28 mouse cellular contexts compared by ENCODE assay signal in the genomic region with DNA sequence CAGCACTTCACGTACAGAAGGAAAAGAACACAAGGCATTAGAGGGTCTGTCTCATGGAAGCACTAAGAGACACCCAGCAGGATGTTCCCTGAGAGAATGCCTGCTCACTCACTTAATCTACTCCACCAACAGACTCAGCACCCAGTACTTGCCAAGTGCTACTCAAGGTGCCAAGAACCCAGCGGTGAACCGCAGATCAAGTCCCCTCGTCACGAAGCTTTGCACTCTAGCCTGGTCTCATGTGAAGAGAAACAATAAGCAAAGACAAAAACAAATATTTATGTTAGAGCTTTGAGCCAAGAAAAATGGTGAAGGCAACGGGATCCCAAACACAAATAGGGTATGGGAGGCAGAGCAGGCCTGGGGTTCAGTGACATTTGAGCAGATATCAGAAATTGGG. TPM values are rescaled to one million over a fixed set of nuclear protein-coding genes. Genes with fewer than 3 reads are reported as not detected.
DNase-seq lines count a peak whose midpoint lies in the region; ATAC-seq and TF ChIP-seq lines count a peak whose summit lies in the region.
"Had no signal": no experiment of that assay in that cellular context is flagged by ENCODE, and none has a peak within 500 bp of the region (broad histone marks: within the 10 kb centered on the region; RNA-seq: fewer than 3 reads in every experiment).

No protein-coding gene starts in this region.

- H3K36me3 ChIP-seq in kidney, embryonic 15.5 days: 0 out of 2 replicates have a peak, but pooled peaks cover 9% of the 10 kb centered on the region
- H3K36me3 ChIP-seq: neural tube, embryonic 15.5 days had no signal

- H3K27me3 ChIP-seq in kidney, embryonic 15.5 days: no peaks in the 10 kb centered on the region
- H3K27me3 ChIP-seq: CH12.LX; heart, embryonic 13.5 days; midbrain, embryonic 12.5 days; neural tube, embryonic 15.5 days had no signal

- no peak overlapping the region for H3K4me3 ChIP-seq in kidney, embryonic 15.5 days (replicated peaks)
- no peak overlapping the region for H3K4me3 ChIP-seq in lung, adult 2 months (replicated peaks; ENCODE audit: extremely low read depth, low read depth, low read length)
- H3K4me3 ChIP-seq in cortical plate, adult 2 months (ENCODE audit: insufficient read depth, low read length): no peak overlapping the region
- H3K4me3 ChIP-seq: forebrain, embryonic 10.5 days; heart, adult 2 months; heart, embryonic 13.5 days; limb, embryonic 10.5 days; midbrain, embryonic 12.5 days; neural tube, embryonic 15.5 days had no signal

- no peaks in the 10 kb centered on the region for H3K9me3 ChIP-seq in kidney, embryonic 15.5 days (replicated peaks)
- H3K9me3 ChIP-seq: forebrain, embryonic 10.5 days; G1E; heart, embryonic 13.5 days; limb, embryonic 10.5 days; midbrain, embryonic 12.5 days; neural tube, embryonic 15.5 days had no signal

- DNase-seq in kidney, postnatal 10 days: no peak
- DNase-seq in lung, postnatal 36 days: peak; percentile 19
- DNase-seq in lung, adult 2 months: no peak
- DNase-seq in embryo, embryonic 10.5 days (ENCODE audit: low spot score): no peak
- DNase-seq: adrenal gland, postnatal 14 days; B cell, adult 2 months; cerebellum, adult 11 months; forebrain, postnatal 0 days; gastrocnemius, postnatal 36 days; heart, adult 2 months; heart, postnatal 14 days; kidney, adult 9 months; kidney, postnatal 4 days; lung, embryonic 14.5 days; lung, postnatal 4 days; thymus, adult 2 months had no signal

- TF ChIP-seq POLR2A in lung, adult 2 months (IDR thresholded peaks at IDR 0.05; ENCODE audit: borderline replicate concordance, extremely low read depth, low read depth, low read length): no peak
- no peak for TF ChIP-seq POLR2A in cortical plate, adult 2 months (IDR thresholded peaks at IDR 0.05; ENCODE audit: extremely low read depth, insufficient read depth, low read length)

- TF ChIP-seq CTCF in lung, adult 2 months (IDR thresholded peaks at IDR 0.05; ENCODE audit: insufficient read depth, low read length): no peak
- no peak for TF ChIP-seq CTCF in cortical plate, adult 2 months (IDR thresholded peaks at IDR 0.05; ENCODE audit: extremely low read depth, insufficient read depth, low read length)

- no peak for ATAC-seq in kidney, embryonic 15.5 days (replicated peaks; ENCODE audit: low FRiP score)
- peak; percentile 38; the same call in 1 of the 2 replicates for ATAC-seq in megakaryocyte-erythroid progenitor cell, adult 5-6 weeks (replicated peaks; ENCODE audit: low FRiP score, low TSS enrichment, poor library complexity, severe bottlenecking)
- ATAC-seq: forebrain, postnatal 0 days; hindbrain, postnatal 0 days; intestine, embryonic 16.5 days had no signal

- 71% methylated on average over 6 of the region's 6 CpGs for WGBS in kidney, embryonic 15.5 days
- 40% methylated on average over 6 of the region's 6 CpGs for WGBS in lung, adult 2 months

- no peak overlapping the region for H3K4me2 ChIP-seq in kidney, embryonic 15.5 days
- H3K4me2 ChIP-seq: heart, embryonic 13.5 days; lung, embryonic 14.5 days; midbrain, embryonic 12.5 days; neural tube, embryonic 15.5 days had no signal

- peak overlapping the region; percentile 7; the same call in 1 of the 2 replicates for H3K9ac ChIP-seq in kidney, embryonic 15.5 days
- H3K9ac ChIP-seq: forebrain, postnatal 0 days; heart, embryonic 13.5 days; lung, embryonic 14.5 days; midbrain, embryonic 12.5 days; neural tube, embryonic 15.5 days had no signal

- H3K27ac ChIP-seq in kidney, embryonic 15.5 days: no peak overlapping the region
- peak overlapping the region; percentile 62; the same call in 1 of the 2 replicates for H3K27ac ChIP-seq in cortical plate, adult 2 months (ENCODE audit: insufficient read depth, low read length)
- H3K27ac ChIP-seq: forebrain, embryonic 10.5 days; heart, adult 2 months; heart, embryonic 13.5 days; hindbrain, postnatal 0 days; limb, embryonic 10.5 days; midbrain, embryonic 12.5 days; neural tube, embryonic 15.5 days had no signal

- peaks cover 12% of the 10 kb centered on the region for H3K4me1 ChIP-seq in kidney, embryonic 15.5 days
- H3K4me1 ChIP-seq in lung, adult 2 months (ENCODE audit: control insufficient read depth, insufficient read depth, low read length): peaks cover 10% of the 10 kb centered on the region; the same call in 1 of the 2 replicates
- H3K4me1 ChIP-seq in cortical plate, adult 2 months (ENCODE audit: control insufficient read depth, insufficient read depth, low read length): peaks cover 14% of the 10 kb centered on the region

RNA-seq across cellular contexts. Expression of a gene that starts 5.5 kb away (rescaled TPM):
- 12.5 and 12.7 TPM in 2 replicates for polyA plus RNA-seq in kidney, embryonic 15.5 days (2015; fragmentation: Nextera tagmentation; extraction: Ambion mirVana)
- polyA plus RNA-seq in lung, adult 2 months (2012; rRNA removed): 45.4 and 50.0 TPM in 2 replicates
- polyA plus RNA-seq in cortical plate, adult 2 months (2012; rRNA removed): 61.6 and 62.8 TPM in 2 replicates
- total RNA-seq in megakaryocyte-erythroid progenitor cell, adult 5-6 weeks (2014; fragmentation: Nextera tagmentation): 52.9 and 57.7 TPM in 2 replicates
- total RNA-seq in megakaryocyte-erythroid progenitor cell, adult 5-6 weeks (2017): 26.6 and 29.5 TPM in 2 replicates

RNA-seq across cellular contexts. Expression of a gene that starts 54.0 kb away (rescaled TPM):
- polyA plus RNA-seq in kidney, embryonic 15.5 days (2015; fragmentation: Nextera tagmentation; extraction: Ambion mirVana): 21.7 and 22.6 TPM in 2 replicates
- polyA plus RNA-seq in lung, adult 2 months (2012; rRNA removed): 6.7 and 8.7 TPM in 2 replicates
- polyA plus RNA-seq in cortical plate, adult 2 months (2012; rRNA removed): 18.2 and 19.6 TPM in 2 replicates
- 25.5 and 31.4 TPM in 2 replicates for total RNA-seq in megakaryocyte-erythroid progenitor cell, adult 5-6 weeks (2014; fragmentation: Nextera tagmentation)
- 37.0 and 47.2 TPM in 2 replicates for total RNA-seq in megakaryocyte-erythroid progenitor cell, adult 5-6 weeks (2017)
